Mouse (Mus musculus): Measurements from ENCODE around the gene Krtap11-1. TPM values are rescaled to one million over a fixed set of nuclear protein-coding genes. Genes with fewer than 3 reads are reported as not detected.

The Krtap11-1 gene
- polyA plus RNA-seq (2012; rRNA removed), result not detected in 2 replicates

DNA sequence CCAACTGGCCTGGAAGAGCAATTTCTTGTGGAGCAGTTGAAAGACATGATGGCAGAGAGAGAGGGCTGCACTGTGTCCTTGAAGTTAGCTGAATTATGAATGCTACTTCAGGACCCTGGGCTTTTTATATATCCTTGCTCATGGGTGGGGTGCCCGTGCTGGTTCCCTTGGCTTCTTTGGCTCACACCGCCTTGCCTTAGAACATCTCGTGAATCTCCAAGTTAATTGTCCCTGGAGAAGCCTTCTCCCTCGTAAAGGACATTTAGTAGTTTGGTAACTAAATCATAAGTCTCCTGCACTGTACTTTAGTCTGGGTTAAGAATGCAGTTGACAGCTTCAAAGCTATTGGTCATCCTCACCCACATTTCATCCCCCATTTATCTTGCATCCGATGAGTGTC is at the start of gene Krtap11-1:
TSS of gene Krtap11-1 (minus strand) at position 101 of the 400 bp plus-strand sequence.
- 74% methylated on average over 5 of the region's 5 CpGs for WGBS
- DNase-seq (ENCODE audit: low read depth, low spot score), result no peak

DNA sequence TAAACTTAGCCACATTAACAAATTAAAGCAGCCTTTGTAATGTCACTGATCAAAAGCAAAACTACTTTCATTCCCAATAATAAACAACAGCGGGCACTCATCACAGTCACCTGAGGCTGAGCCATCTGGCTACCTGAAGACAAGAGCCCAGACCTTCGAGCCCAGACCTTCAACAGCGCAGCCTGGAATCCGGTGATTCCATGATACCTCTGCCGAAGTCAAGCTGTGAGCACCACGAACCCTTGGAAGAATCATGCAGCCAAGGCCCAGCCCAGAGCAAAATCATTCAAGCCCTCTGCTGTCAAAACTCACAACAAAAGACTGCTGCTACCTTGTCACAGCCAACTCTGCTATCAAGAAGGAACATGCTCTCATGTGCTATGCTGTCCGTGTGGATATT is 47.2 kb upstream of the Krtap11-1 start:
- DNase-seq (ENCODE audit: low read depth, low spot score), result no peak
- WGBS, result 88% methylated on average over 7 of the region's 7 CpGs

DNA sequence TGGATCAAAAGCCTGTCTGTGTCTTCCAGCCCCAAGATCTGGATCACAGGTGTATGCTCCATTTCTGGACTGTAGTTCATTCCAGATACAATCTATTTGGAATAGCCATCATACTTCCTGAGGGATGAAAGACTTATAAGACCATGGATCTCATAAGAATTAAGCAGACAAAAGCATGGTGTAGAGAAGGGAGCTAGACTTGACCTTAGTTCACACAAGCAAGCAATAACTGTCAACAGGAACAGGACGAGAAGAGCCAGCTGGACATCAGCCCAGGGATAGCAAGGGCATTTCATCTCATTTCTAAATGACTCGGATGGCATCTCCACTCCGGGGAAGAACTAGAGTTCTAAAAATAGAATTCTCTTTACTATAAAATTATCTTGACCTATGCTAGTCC is 46.3 kb upstream of the Krtap11-1 start:
- WGBS, result 54% methylated on average over 3 of the region's 3 CpGs
- no peak for DNase-seq (ENCODE audit: low read depth, low spot score)

DNA sequence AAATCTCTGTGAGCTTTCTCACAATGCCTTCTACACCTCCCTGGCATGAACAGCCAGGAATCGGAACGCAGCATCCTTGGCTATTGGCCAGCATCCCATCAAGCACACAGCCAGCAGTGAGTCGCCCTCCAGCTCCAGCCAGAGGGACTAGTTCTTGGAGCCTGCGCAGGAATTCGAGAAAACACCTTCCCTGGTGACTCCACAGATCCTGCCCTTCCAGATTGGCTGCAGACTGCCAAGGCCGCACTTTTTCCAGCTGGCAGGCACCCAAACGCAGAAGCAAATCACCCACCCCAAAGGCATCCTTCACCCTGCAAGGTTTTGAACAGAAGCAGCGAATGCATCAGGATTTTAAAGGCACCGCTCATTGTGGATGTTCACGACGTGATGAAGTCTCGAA is 42.7 kb upstream of the Krtap11-1 start:
- WGBS, result 81% methylated on average over 12 of the region's 12 CpGs
- no peak for DNase-seq (ENCODE audit: low read depth, low spot score)

DNA sequence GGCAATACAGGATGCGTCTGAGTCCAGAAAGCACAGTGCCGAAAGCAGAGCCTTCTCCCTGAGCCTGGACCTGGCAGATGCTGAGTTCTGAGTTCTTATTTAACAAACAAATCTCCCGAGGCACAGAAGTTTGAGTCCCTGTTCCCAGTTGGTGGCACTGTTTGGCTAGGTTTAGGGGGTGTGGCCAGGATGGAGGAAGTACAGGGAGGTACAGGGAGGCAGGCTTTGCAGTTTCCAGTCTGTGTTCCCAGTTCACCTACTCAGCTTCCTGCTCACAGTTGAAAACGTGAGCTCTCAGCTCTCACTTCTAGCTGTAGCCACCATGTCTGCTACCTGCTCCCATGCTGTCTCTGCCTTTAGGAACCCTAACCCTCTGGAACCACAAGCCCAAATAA is 37.8 kb upstream of the Krtap11-1 start:
- WGBS, result 73% methylated on average over 4 of the region's 4 CpGs

DNA sequence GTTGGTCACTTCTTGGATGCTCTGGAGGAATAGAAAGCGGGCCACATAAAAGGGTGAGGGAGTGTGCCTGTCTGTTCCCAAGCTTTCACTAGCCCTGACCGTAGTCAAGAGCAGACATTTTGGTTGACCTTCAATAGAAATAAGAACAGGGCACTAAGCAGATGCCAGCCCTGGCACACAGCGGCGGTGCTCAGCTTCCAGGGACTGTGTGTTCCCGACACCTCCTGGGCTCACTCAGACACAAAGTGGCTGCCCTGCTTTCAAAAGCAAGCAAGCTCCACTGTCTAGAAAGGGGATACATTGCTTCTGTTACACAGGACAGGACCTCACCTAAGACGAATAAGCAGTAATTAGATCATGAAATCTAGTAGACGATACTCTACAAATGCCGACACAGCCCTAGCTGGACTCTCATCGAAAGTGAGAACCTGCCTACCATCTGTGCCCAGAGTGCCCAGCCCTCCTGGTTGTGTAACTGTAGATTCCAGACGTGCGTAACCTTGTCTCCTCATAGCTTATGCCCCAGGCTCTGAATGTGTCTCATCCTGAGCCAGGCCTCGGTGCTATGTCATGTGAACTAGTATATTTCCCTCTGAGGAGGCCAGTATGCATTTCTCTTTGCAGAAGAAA is 37.3 kb upstream of the Krtap11-1 start:
- WGBS, result 91% methylated on average over 12 of the region's 12 CpGs
- no peak for DNase-seq (ENCODE audit: low read depth, low spot score)

More for the DNA sequence above, 37.8 kb upstream of the Krtap11-1 start:
- DNase-seq (ENCODE audit: low read depth, low spot score), result no peak

DNA sequence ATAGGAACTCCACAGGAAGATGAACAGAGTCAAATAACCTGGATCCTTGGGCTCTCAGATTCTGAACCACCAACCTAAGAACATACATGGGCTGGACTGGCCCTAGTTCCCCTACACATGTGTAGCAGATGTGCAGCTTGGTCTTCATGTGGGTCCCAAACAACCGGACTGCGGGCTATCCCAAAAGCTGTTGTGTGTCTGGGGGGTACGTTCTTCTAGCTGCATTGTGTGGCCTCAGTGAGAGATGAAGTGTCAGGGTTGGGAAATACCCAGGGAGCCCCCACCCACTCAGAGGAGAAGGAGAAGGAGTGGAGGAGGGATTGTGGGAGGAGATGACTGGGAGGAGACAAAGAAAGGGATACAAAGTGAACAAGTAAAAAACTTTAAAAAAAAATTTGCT is 36.0 kb upstream of the Krtap11-1 start:
- WGBS, result 89% methylated on average over 3 of the region's 3 CpGs
- no peak for DNase-seq (ENCODE audit: low read depth, low spot score)

DNA sequence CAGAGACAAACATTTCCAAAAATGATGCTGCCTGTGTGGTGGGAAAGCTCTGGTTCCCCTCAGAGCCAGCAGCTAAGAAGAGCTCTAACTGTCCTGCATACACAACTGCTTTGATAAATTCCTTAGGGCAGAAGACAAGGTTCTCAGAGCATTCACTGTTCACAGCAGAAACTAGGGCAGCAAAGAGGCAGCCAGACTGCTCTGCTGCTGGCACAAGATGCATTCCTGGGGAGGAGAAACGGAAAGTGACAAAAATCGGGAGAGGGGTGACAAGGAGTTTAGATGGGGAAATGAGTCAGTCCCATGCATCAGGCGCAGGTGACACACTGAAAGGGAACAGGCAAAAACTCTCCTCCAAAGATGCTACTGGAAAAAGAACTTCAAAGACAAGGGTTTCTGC is 16.2 kb upstream of the Krtap11-1 start:
- no peak for DNase-seq (ENCODE audit: low read depth, low spot score)
- WGBS, result 69% methylated on average over 3 of the region's 3 CpGs

DNA sequence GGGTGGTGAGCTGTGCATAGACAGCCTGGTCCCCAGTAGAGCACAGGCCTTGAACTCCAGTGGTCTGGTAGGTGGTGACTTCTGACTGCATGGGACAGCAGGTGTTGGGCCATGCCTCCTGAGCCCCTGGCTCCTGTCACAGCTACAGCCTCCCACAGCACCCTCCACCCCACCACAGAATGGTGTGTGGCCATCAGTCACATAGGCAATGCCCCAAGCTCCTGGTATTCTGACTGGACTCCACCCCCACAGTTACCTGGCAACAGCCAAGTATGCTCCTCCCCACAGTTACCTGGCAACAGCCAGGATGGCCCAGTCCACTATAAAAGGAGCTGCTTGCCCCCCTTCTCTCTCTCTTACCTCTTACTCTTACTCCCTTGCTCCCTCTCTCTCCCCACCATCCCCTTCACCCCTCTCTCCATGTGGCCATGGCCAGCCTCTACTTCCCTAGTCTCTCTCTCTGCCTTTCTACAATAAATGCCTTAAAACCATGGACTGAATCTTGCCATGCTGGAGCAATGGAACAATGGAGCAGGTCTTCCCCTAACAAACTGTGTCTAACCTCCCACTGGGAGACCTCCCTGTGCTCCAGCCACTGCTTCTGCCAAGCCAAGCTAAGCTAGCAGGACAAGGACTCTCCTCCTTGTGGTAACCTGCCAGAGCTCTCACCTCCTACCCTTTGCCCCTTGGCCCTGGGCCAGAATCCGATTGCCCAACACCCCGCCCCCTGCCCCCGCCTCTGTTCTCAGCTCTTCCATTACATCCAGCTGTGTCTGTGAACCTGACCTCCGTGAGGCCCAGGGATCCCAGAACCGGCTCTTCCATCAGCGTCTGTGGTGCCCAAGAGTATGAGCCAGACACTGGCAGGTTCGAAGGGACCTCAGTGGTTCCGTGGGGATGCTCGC is 14.9 kb upstream of the Krtap11-1 start:
- no peak for DNase-seq (ENCODE audit: low read depth, low spot score)
- 44% methylated on average over 9 of the region's 9 CpGs for WGBS

DNA sequence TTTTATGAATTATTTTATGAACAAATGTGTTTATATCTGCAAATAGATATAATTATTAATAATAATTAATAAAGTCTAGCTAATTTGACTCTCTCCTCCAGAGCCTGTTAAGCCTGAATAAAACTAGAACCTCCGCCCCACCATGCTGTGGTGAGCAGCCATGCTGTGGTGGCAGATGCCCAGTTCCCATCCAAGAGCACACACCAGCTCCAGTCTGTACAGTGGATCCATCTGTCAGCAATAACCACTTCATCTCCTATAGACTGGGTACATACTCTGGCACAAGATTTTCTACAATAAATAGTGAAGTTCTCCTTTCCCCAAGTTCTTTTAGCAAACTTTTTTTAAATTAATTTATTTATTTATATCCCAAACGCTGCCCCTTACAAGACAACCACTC is 10.7 kb upstream of the Krtap11-1 start:
- no peak for DNase-seq (ENCODE audit: low read depth, low spot score)
- WGBS, result 84% methylated on average over 2 of the region's 2 CpGs

DNA sequence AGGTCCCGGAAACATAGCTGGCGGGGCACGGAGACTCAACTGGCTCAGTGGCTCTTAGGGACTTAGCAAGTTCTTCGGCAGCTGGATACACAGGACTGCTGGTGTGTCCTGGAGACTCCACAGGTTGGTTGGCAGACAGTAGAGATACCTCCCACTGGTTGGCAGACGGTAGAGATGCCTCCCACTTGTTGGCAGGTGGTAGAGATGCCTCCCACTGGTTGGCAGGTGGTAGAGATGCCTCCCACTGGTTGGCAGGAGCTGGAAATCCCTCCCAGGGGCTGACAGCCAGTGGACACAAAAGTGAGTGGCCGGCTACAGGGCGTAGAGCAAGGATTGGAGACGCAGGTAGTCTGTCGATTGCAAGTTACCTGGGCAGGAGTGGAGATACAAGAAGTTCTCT is 467 bp downstream of the Krtap11-1 start:
- WGBS, result 91% methylated on average over 9 of the region's 9 CpGs
- DNase-seq (ENCODE audit: low read depth, low spot score), result no peak

DNA sequence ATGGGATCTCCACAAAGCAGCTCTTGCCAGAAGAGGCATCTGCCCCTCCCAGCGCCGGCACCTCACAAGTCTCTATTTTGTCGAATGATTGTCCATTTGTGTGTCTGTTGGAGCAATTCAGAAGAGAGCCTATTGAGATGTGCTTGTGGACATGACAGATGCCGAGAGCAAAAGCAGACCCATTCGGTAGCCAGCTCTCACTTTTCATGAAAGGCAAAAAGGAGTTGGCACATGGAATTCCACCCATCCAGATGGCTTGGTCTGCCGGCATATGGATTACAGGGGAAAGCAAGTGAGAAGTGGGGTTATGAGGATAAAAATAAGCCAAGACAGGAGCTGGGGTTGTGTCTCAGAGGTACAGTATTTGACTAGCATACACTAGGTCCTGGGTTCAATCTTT is 1.8 kb downstream of the Krtap11-1 start:
- 87% methylated on average over 6 of the region's 6 CpGs for WGBS
- no peak for DNase-seq (ENCODE audit: low read depth, low spot score)

DNA sequence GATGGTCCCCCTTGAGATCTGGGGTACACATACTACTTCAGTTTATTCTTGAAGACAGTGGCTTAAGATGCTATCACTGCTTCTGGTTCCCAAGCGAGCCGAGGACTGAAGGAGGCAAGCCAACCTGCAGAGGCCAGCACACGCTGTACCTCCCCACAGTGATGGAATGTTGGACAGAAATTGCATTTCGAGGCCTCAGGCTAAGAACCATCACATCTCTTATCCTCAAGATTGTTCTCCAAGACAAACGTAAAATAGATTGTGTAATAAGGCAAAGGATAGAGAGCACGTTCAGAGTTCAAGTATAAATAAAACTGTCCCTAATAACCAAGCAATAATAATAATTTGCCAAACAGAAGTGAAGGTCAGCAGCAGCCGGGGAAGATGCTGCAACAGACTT is 2.8 kb downstream of the Krtap11-1 start:
- WGBS, result 64% methylated on average over 7 of the region's 7 CpGs
- no peak for DNase-seq (ENCODE audit: low read depth, low spot score)

DNA sequence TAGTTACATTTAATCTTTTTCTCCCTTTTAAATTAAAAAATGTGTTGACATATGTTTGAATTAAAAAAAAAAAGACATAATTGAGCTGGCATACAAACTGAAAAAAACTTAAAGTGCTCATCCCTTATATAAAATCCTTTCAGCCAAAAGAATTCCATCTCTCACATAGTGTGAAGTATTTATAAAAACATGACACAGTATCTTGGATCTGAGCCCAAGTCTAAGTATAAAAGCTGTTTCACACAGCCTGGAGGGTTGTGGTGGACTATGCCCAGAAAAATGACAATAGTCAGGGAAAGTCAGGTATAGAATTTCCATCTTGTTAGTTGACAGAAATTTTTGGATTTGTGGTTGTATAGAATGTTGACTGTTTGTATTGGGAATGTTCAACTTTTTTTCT is 20.7 kb downstream of the Krtap11-1 start:
- no peak for DNase-seq (ENCODE audit: low read depth, low spot score)

DNA sequence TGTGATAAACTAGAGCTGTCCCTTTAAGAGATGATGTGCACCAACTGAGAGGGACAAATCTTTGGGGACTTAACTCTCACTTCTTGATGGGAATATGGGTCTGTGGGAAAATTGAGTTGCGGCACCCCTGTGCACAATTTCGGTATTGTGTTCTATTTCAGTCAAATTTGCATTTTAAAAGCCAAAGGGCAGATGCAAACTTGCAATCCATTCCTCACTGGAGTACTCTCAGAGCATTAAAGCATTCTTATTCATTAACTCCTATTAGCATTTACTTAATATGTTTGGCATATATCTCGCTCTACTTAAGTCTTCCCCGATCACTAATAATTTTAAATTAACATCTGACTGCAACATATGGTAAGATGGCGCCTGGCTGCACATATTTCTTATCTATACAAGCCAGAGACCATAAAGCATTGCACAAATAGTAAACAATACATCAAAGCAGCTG is 32.9 kb downstream of the Krtap11-1 start:
- 76% methylated on average over 5 of the region's 5 CpGs for WGBS
- no peak for DNase-seq (ENCODE audit: low read depth, low spot score)

DNA sequence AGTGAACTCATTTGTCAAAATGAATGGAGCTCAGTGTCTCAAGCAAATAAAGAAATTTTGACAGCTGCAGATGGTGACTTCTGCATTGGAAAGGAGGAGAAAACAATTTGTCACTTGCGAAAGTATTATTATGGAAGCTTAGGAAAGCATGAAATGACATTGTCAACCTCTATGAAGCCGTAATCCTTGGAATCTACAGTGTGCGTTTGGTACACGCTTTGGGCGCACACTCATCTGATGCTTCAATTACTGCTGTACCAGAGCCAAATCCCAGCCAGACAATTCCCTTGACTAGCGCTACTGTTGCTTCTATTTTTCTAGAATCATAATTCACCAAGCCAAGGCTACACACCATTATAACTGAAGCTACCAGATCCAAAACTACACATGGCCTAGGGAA is 33.6 kb downstream of the Krtap11-1 start:
- WGBS, result 94% methylated on average over 6 of the region's 6 CpGs
- DNase-seq (ENCODE audit: low read depth, low spot score), result no peak

DNA sequence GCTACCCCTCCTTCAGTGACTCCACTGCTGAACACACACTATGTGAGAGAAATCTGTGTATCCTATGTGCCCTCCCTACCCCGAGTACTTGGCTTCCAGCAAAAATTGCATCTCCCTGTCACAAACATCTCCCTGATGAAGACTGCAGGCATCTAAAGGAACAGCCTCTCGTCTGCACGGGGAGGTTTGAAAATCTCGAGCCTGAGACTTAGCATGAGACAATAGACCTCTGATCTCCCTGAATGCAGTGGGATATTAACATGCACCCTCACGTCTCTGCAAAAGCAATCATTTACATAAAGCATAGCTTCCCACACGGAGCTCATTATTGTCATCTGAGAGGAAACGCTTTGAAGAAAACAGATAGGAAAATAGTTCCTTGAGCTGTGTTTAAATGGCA is 40.4 kb downstream of the Krtap11-1 start:
- 36% methylated on average over 7 of the region's 7 CpGs for WGBS
- DNase-seq (ENCODE audit: low read depth, low spot score), result no peak

DNA sequence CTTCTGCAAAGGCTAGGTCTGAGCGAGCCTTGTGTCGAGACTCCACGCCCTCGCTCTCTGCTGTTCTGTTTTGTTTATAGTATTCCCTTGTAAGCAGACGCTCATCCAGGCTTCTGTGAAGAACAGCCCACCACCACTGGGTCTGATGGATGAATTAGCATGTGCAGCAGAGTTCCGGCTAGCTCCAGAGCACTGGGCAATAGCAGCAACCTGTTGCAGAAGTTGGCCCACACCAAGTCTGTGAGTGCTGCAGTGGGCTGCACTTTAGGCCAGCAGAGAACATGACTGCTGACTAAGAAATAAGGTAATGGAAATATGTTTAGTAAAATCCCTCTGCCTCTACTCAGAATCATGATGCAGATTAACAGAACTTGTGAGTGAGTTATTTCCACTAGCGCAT is 41.1 kb downstream of the Krtap11-1 start:
- DNase-seq (ENCODE audit: low read depth, low spot score), result no peak
- 57% methylated on average over 7 of the region's 7 CpGs for WGBS

DNA sequence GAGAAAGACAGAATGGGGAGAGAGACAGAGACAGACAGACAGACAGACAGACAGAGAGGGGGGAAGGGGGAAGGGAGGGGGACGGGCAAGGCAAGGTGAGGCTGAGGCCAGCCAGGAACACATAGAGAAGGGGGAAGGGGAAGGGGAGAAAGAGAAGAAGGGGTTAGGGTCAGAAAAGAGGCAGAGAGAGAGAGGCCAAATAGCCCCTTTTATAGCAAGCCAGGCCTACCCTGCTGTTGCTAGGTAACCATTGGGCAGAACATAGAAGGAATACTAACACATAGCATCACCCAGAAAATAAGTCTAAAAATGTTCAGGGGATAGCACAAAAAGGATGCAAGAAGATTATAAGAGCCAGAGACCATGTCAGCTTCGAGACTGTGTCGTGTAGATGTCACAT is 42.6 kb downstream of the Krtap11-1 start:
- WGBS, result 70% methylated on average over 3 of the region's 3 CpGs
- DNase-seq (ENCODE audit: low read depth, low spot score), result no peak

DNA sequence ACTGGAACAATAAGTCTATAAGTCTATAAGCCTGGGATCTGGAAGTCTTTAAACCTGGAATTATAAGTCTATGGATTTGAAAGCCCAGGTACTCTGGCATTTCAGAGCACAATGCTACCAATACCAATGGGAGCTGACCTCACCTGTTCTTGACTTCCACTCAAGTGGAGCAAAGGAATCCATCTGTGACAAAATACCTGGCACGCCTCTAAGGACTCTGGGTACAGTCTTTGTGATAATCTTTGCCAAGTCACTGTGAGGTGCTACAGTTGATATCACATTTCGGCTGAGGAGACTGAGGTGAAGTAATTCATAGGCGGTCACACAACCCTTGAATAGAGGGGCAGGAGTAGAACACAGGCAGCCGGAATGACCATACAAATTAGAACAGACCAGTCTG is 50.0 kb downstream of the Krtap11-1 start:
- no peak for DNase-seq (ENCODE audit: low read depth, low spot score)
- WGBS, result 88% methylated on average over 4 of the region's 4 CpGs

DNA sequence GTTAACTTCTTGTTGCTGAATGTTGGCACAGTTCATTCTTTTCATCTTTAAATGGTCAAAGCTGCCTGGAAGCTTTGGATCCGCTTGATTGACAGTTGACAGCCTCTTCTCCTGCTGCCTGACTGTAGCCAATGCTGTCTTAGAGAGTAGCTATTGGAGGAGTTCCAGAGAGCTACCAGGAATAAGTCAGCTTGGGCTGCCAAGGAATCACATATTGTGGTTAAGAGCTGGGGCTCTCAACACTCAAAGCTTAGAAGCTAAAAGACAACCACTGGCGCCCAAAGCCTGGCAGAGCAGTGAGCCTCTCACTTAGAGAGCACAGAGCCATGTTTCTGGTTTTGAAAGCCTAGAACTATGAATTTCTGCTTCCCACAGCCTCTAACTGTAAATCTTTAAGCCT is 50.4 kb downstream of the Krtap11-1 start:
- 88% methylated on average over 2 of the region's 2 CpGs for WGBS

More for the DNA sequence above, 50.4 kb downstream of the Krtap11-1 start:
- no peak for DNase-seq (ENCODE audit: low read depth, low spot score)
